27 mouse cellular contexts compared by ENCODE assay signal in the genomic region with DNA sequence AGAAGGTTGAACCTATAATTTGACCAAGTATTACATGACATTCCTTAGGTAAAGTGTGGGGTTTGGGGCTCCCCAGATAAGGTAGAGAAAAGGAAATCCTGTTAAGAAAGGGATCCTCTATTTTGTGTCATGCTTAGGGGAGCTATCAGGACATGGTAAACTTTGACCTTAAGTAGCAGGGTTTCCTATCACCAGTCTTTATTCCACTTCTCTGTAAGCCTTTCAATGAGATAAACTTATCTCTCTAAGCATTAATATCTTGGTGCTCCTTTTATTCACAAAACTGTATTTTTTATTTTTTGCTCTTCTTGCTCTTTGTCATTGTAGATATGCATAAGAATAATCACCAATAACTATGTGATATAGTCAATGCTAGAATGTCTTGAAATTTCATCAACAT.
"Had no signal": no experiment of that assay in that cellular context is flagged by ENCODE, and none has a peak within 500 bp of the region (broad histone marks: within the 10 kb centered on the region; RNA-seq: fewer than 3 reads in every experiment).

No protein-coding gene starts in this region.

- H3K9me3 ChIP-seq: embryonic facial prominence, embryonic 10.5 days; embryonic facial prominence, embryonic 12.5 days; embryonic facial prominence, embryonic 13.5 days; embryonic facial prominence, embryonic 15.5 days; forebrain, embryonic 10.5 days; forebrain, embryonic 12.5 days; forebrain, embryonic 13.5 days; forebrain, embryonic 15.5 days had no signal

- ATAC-seq: forebrain, embryonic 13.5 days; forebrain, embryonic 14.5 days; forebrain, embryonic 15.5 days; forebrain, embryonic 16.5 days; forebrain, postnatal 0 days had no signal

- H3K36me3 ChIP-seq: embryonic facial prominence, embryonic 10.5 days; embryonic facial prominence, embryonic 12.5 days; embryonic facial prominence, embryonic 13.5 days; embryonic facial prominence, embryonic 15.5 days; forebrain, embryonic 10.5 days; forebrain, embryonic 12.5 days; forebrain, embryonic 15.5 days had no signal

- H3K4me1 ChIP-seq: embryonic facial prominence, embryonic 10.5 days; embryonic facial prominence, embryonic 12.5 days; embryonic facial prominence, embryonic 13.5 days; embryonic facial prominence, embryonic 15.5 days; forebrain, embryonic 10.5 days; forebrain, embryonic 12.5 days; forebrain, embryonic 13.5 days; forebrain, embryonic 15.5 days had no signal

- H3K4me3 ChIP-seq: embryonic facial prominence, embryonic 10.5 days; embryonic facial prominence, embryonic 12.5 days; embryonic facial prominence, embryonic 13.5 days; embryonic facial prominence, embryonic 15.5 days; erythroblast, embryonic 14.5 days; forebrain, embryonic 10.5 days; forebrain, embryonic 12.5 days; forebrain, embryonic 13.5 days; forebrain, embryonic 15.5 days; gastrocnemius, adult 2 months; heart, adult 2 months had no signal

- DNase-seq: cerebellum, adult 9-10 months; cerebellum, adult 9-11 months; cerebellum, postnatal 10 days; cerebellum, postnatal 14 days; cerebellum, postnatal 25 days; cerebellum, postnatal 36 days; embryo, embryonic 11 days; forebrain, postnatal 0 days; gastrocnemius, adult 2 months; gastrocnemius, postnatal 10 days; gastrocnemius, postnatal 14 days; gastrocnemius, postnatal 25 days; gastrocnemius, postnatal 36 days; heart, adult 11 months; heart, adult 18-20 months; heart, adult 2 months had no signal

- H3K27me3 ChIP-seq: embryonic facial prominence, embryonic 12.5 days; embryonic facial prominence, embryonic 13.5 days; embryonic facial prominence, embryonic 15.5 days; forebrain, embryonic 12.5 days; forebrain, embryonic 13.5 days; forebrain, embryonic 15.5 days had no signal

- H3K9ac ChIP-seq: embryonic facial prominence, embryonic 12.5 days; embryonic facial prominence, embryonic 13.5 days; embryonic facial prominence, embryonic 15.5 days; forebrain, embryonic 12.5 days; forebrain, embryonic 13.5 days; forebrain, embryonic 15.5 days; forebrain, postnatal 0 days had no signal

- H3K27ac ChIP-seq: embryonic facial prominence, embryonic 10.5 days; embryonic facial prominence, embryonic 12.5 days; embryonic facial prominence, embryonic 13.5 days; embryonic facial prominence, embryonic 15.5 days; forebrain, embryonic 10.5 days; forebrain, embryonic 12.5 days; forebrain, embryonic 13.5 days; forebrain, embryonic 15.5 days; gastrocnemius, adult 2 months; heart, adult 2 months had no signal
